Mouse (Mus musculus) heart, embryonic 12.5 days (tissue): Measurements from ENCODE around the gene Olfr655. TPM values are rescaled to one million over a fixed set of nuclear protein-coding genes. Genes with fewer than 3 reads are reported as not detected.

Experiments used
- ATAC-seq: fragments of 200-750 bp; cut with Nextera tagmentation; 2 replicates; pipeline ENCODE4 v1.8.0; 2017; ENCODE audit warnings: moderate TSS enrichment, moderate library complexity; ENCODE audit not compliant: insufficient number of reproducible peaks, low FRiP score
- H3K27ac ChIP-seq: fragments of 300-500 bp; sonication (generic); 2 replicates; pipeline ENCODE4 v1.5.1; 2016; ENCODE audit warnings: mild to moderate bottlenecking, moderate library complexity; ENCODE audit not compliant: poor library complexity, severe bottlenecking
- H3K27me3 ChIP-seq: fragments of 300-500 bp; sonication (generic); replicated peaks from 2 replicates; pipeline ENCODE4 v1.6.1; 2016; ENCODE audit warnings: mild to moderate bottlenecking, moderate library complexity
- H3K36me3 ChIP-seq: fragments of 300-500 bp; sonication (generic); 2 replicates; pipeline ENCODE4 v1.6.1; 2016; ENCODE audit warnings: mild to moderate bottlenecking, moderate library complexity
- H3K4me1 ChIP-seq: fragments of 300-500 bp; sonication (generic); replicated peaks from 2 replicates; pipeline ENCODE4 v1.6.1; 2016; ENCODE audit warnings: mild to moderate bottlenecking
- H3K4me2 ChIP-seq: fragments of 300-500 bp; sonication (generic); 2 replicates; pipeline ENCODE4 v1.6.1; 2016; ENCODE audit warnings: mild to moderate bottlenecking, moderate library complexity
- H3K4me3 ChIP-seq: fragments of 300-500 bp; sonication (generic); 2 replicates; pipeline ENCODE4 v1.5.1; 2016; ENCODE audit warnings: mild to moderate bottlenecking
- H3K9ac ChIP-seq: fragments of 300-500 bp; sonication (generic); 2 replicates; pipeline ENCODE4 v1.6.1; 2016; ENCODE audit warnings: mild to moderate bottlenecking, moderate library complexity
- H3K9me3 ChIP-seq: fragments of 300-500 bp; sonication (generic); replicated peaks from 2 replicates; pipeline ENCODE4 v1.6.1; 2016; ENCODE audit warnings: mild to moderate bottlenecking, moderate library complexity
- WGBS: fragments of 180-500 bp; shearing (Covaris S2); methylation state at CpG from one replicate; pipeline ENCODE4 v1.1.7; 2016; 5-methylcytosine and 5-hydroxymethylcytosine counted together
- polyA plus RNA-seq: library from polyadenylated mRNA; unstranded; fragments of >200 nt; fragmentation: Nextera tagmentation; extraction: Ambion mirVana; gene quantifications from 2 replicates; pipeline ENCODE4 v1.2.1, GENCODE M21; 2016

The Olfr655 gene
- not detected in 2 replicates for polyA plus RNA-seq

DNA sequence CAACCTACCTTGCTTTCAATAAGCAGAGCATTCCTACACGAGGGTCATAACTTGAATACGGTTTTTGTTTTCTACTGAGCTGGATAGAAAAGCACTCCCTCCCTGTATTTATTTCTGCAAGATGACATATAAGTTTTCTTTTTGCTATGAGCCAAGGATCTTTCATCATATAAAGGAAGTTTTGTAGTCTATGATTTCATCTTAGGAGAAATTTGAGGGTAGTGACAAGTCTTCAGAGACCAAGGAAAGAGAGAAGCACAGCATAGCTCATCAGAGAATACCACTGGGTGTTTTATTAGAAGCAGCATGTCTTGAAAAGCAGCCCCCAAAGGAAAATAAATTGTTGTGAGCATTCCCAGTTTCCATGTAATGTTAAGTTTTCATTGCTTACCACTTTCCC lies at the start of gene Olfr655:
Olfr655 (minus strand) TSS at position 101 of the 400 bp plus-strand sequence.
- no peak within 1 kb of the TSS for H3K27ac ChIP-seq
- no peak within 1 kb of the TSS for H3K4me3 ChIP-seq
- H3K27me3 ChIP-seq: no peaks in the 10 kb centered on the region
- no peaks in the 10 kb centered on the region for H3K4me1 ChIP-seq
- 78% methylated on average over 2 of the region's 2 CpGs for WGBS
- ATAC-seq: no peak
- H3K9me3 ChIP-seq: no peaks in the 10 kb centered on the region
- H3K36me3 ChIP-seq: no peaks in the 10 kb centered on the region
- H3K9ac ChIP-seq: no peak within 1 kb of the TSS
- no peak within 1 kb of the TSS for H3K4me2 ChIP-seq

- Histone ChIP-seq H3K4me3 (peak within 1 kb of the TSS; percentile 16), H3K27ac (no peak within 1 kb of the TSS), H3K27me3 (no peaks in the 10 kb centered on the region), H3K4me2 (peak within 1 kb of the TSS; percentile 56), H3K9ac (no peak within 1 kb of the TSS), H3K9me3 (no peaks in the 10 kb centered on the region), H3K4me1 (no peaks in the 10 kb centered on the region), H3K36me3 (no peaks in the 10 kb centered on the region)
- WGBS: 16% methylated on average over 21 of the region's 22 CpGs
- peak; percentile 63; the same call in 1 of the 2 replicates for ATAC-seq
Measured at GRCm38 (mm10) chr7:104646841-104647482, 45.4 kb upstream of the Olfr655 start, which contains the start of gene Olfr658. Olfr658 (minus strand) TSS chr7:104647305.

DNA sequence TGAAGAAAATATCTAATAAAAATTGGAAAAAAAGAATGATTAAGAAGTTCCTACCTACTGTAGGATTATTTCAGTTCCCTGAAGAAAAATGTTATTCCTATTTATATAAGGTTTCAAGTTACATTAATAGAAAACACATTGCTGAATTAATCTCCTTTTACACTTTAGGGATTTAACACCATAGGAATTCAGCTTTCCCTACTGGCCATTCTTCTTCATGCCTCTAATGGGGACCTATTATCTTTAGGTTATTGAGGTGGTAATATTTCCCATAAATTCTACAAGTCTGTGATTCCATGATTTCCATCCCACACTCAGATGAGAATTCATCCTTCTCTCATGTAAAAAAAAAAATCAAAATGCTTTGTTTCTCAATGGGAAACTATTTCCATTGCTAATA lies 22.9 kb upstream of the Olfr655 start, which contains the start of gene Olfr657:
Olfr657 (plus strand) TSS at position 301 of the 400 bp plus-strand sequence.
- Histone ChIP-seq H3K9me3 (no peaks in the 10 kb centered on the region), H3K36me3 (no peaks in the 10 kb centered on the region), H3K27ac (no peak within 1 kb of the TSS), H3K4me1 (no peaks in the 10 kb centered on the region), H3K27me3 (no peaks in the 10 kb centered on the region), H3K4me3 (no peak within 1 kb of the TSS), H3K4me2 (no peak within 1 kb of the TSS), H3K9ac (no peak within 1 kb of the TSS)
- ATAC-seq: no peak

DNA sequence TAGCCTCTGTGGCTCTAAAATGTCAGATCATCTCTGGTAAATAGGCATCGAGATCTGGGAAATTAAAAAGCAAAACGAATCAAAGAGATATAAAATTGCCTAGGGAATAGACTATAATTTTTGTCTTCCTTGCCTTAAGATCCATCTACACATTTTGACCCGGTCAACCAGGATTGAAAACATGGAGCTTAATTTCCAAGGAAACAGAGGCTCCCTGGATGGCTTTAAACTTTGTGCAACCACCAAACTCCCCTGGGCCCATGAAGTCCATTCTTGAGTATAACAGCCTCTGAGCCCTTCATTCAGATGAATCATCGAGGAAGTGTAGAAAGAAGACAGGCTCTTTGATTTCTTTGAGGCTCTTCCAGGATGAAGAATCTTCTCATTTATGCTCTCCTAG lies 12.1 kb upstream of the Olfr655 start, which contains the start of gene Olfr656:
Olfr656 (plus strand) TSS at position 301 of the 400 bp plus-strand sequence.
- WGBS: 73% methylated on average over 4 of the region's 4 CpGs
- H3K9ac ChIP-seq: no peak within 1 kb of the TSS

DNA sequence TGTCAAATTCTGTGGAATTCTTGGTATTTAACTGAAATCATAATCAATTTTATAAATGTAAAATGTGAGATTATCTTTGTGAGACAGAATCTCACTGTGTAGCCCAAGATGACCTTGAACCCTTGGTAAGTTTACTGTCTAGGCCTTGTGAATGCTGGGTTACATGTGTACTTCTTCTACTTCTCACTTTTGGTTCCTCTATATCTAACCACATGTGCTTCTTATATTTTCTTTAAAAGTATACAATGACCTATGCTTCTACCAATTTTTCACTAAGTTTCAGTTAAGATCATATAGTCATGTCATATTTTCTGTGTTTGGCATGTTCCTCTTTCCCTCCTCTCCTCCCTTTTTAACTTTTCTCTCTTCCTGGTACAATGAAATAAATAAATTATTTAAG lies 3.1 kb upstream of the Olfr655 start:
- no peak overlapping the region for H3K4me3 ChIP-seq
- H3K4me2 ChIP-seq: no peak overlapping the region
- H3K9ac ChIP-seq: no peak overlapping the region
- ATAC-seq: no peak
- no peak overlapping the region for H3K27ac ChIP-seq
- no peaks in the 10 kb centered on the region for H3K9me3 ChIP-seq
- no peaks in the 10 kb centered on the region for H3K4me1 ChIP-seq
- H3K27me3 ChIP-seq: no peaks in the 10 kb centered on the region
- H3K36me3 ChIP-seq: no peaks in the 10 kb centered on the region

More for the DNA sequence above, 12.1 kb upstream of the Olfr655 start, which contains the start of gene Olfr656:
- 0 out of 2 replicates have a peak, but pooled peaks cover 5% of the 10 kb centered on the region for H3K9me3 ChIP-seq
- H3K27me3 ChIP-seq: no peaks in the 10 kb centered on the region
- H3K4me1 ChIP-seq: no peaks in the 10 kb centered on the region
- no peak within 1 kb of the TSS for H3K4me2 ChIP-seq
- ATAC-seq: no peak
- no peak within 1 kb of the TSS for H3K27ac ChIP-seq
- no peaks in the 10 kb centered on the region for H3K36me3 ChIP-seq
- H3K4me3 ChIP-seq: no peak within 1 kb of the TSS

- Histone ChIP-seq H3K4me1 (no peaks in the 10 kb centered on the region), H3K9me3 (no peaks in the 10 kb centered on the region), H3K4me2 (no peak overlapping the region), H3K9ac (no peak overlapping the region), H3K27ac (no peak overlapping the region), H3K27me3 (no peaks in the 10 kb centered on the region), H3K4me3 (no peak overlapping the region), H3K36me3 (no peaks in the 10 kb centered on the region)
- ATAC-seq: no peak
- 1% methylated on average over 3 of the region's 3 CpGs for WGBS
Measured at GRCm38 (mm10) chr7:104603173-104603572, 1.6 kb upstream of the Olfr655 start.

DNA sequence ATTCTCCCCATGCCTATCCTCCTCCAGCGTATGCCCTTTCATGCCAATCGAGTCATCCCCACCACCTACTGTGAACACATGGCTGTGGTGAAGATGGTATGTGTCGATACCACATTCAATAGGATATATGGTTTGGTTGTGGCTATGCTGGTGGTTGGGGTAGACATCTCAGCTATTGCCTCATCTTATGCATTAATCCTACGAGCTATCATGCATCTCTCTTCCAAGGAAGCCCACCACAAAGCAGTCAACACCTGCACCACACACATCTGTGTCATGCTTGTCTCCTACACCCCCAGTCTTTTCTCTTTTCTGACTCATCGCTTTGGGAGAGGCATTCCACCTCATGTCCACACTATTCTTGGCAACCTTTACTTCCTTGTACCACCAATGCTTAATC lies 13.3 kb downstream of the Olfr655 start:
- H3K9me3 ChIP-seq: 0 out of 2 replicates have a peak, but pooled peaks cover 3% of the 10 kb centered on the region
- no peak overlapping the region for H3K4me3 ChIP-seq
- H3K36me3 ChIP-seq: no peaks in the 10 kb centered on the region
- no peak overlapping the region for H3K27ac ChIP-seq
- H3K9ac ChIP-seq: no peak overlapping the region
- no peaks in the 10 kb centered on the region; the same call in 1 of the 2 replicates for H3K27me3 ChIP-seq
- no peaks in the 10 kb centered on the region for H3K4me1 ChIP-seq
- no peak for ATAC-seq
- WGBS: 75% methylated on average over 5 of the region's 5 CpGs
- no peak overlapping the region for H3K4me2 ChIP-seq

GRCm38 (mm10) chr7:104586725-104587124 lies 14.9 kb downstream of the Olfr655 start, which contains the start of gene Olfr654:
Olfr654 (plus strand) TSS chr7:104587025.
- no peaks in the 10 kb centered on the region for H3K4me1 ChIP-seq
- H3K27me3 ChIP-seq: no peaks in the 10 kb centered on the region; the same call in 1 of the 2 replicates
- H3K9me3 ChIP-seq: 0 out of 2 replicates have a peak, but pooled peaks cover 3% of the 10 kb centered on the region
- H3K9ac ChIP-seq: no peak within 1 kb of the TSS
- ATAC-seq: no peak
- H3K4me3 ChIP-seq: no peak within 1 kb of the TSS
- H3K27ac ChIP-seq: no peak within 1 kb of the TSS
- H3K36me3 ChIP-seq: no peaks in the 10 kb centered on the region
- H3K4me2 ChIP-seq: no peak within 1 kb of the TSS
- WGBS: 74% methylated on average over 4 of the region's 4 CpGs

DNA sequence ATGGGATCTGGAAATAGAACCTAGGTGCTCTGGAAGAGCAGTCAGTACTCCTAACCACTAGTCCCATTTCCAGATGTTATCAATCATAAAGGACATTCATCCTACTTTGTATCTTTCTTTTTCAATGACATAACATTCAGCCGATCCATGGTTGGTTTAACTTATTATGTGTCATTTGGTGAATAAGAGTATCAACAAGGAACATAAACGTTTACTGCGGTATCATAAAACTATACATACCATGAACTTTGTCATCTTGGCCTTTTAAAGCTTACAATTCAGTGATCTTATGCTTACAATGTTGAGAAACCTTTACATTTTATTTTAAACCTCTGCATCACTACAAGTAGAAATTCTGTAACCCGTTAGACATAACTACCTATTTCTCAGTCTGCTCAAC lies 20.1 kb downstream of the Olfr655 start:
- ATAC-seq: no peak
- H3K9ac ChIP-seq: no peak overlapping the region
- 79% methylated on average over 4 of the region's 4 CpGs for WGBS
- H3K36me3 ChIP-seq: no peaks in the 10 kb centered on the region
- H3K27ac ChIP-seq: no peak overlapping the region
- H3K9me3 ChIP-seq: no peaks in the 10 kb centered on the region
- H3K27me3 ChIP-seq: no peaks in the 10 kb centered on the region
- H3K4me1 ChIP-seq: no peaks in the 10 kb centered on the region
- H3K4me3 ChIP-seq: no peak overlapping the region
- H3K4me2 ChIP-seq: no peak overlapping the region

- ATAC-seq: no peak
- Histone ChIP-seq H3K36me3 (no peaks in the 10 kb centered on the region), H3K9ac (no peak overlapping the region), H3K27ac (no peak overlapping the region), H3K9me3 (no peaks in the 10 kb centered on the region), H3K4me2 (no peak overlapping the region), H3K27me3 (no peaks in the 10 kb centered on the region), H3K4me3 (no peak overlapping the region), H3K4me1 (no peaks in the 10 kb centered on the region)
- WGBS: 83% methylated on average over 4 of the region's 4 CpGs
Measured at GRCm38 (mm10) chr7:104580846-104581245, 20.7 kb downstream of the Olfr655 start.

GRCm38 (mm10) chr7:104577014-104577413 lies 24.6 kb downstream of the Olfr655 start, which contains the start of gene Olfr653:
Olfr653 (plus strand) TSS chr7:104577314.
- Histone ChIP-seq H3K27me3 (no peaks in the 10 kb centered on the region), H3K4me1 (no peaks in the 10 kb centered on the region), H3K9ac (no peak within 1 kb of the TSS), H3K27ac (no peak within 1 kb of the TSS), H3K4me3 (no peak within 1 kb of the TSS), H3K36me3 (no peaks in the 10 kb centered on the region), H3K9me3 (no peaks in the 10 kb centered on the region), H3K4me2 (no peak within 1 kb of the TSS)
- no peak for ATAC-seq
- WGBS: 44% methylated on average over 2 of the region's 2 CpGs
